Mouse (Mus musculus): ENCODE data around the gene Gm5617. TPM values are rescaled to one million over a fixed set of nuclear protein-coding genes. Genes with fewer than 3 reads are reported as not detected.
"Not testable (repeated sequence)": the region's sequence is repeated elsewhere in the genome, so short reads cannot be mapped to it uniquely, and the experiment has no call there.

Gm5617 gene
- polyA plus RNA-seq, 1 experiment from 2014 or later: 72.3 TPM

DNA sequence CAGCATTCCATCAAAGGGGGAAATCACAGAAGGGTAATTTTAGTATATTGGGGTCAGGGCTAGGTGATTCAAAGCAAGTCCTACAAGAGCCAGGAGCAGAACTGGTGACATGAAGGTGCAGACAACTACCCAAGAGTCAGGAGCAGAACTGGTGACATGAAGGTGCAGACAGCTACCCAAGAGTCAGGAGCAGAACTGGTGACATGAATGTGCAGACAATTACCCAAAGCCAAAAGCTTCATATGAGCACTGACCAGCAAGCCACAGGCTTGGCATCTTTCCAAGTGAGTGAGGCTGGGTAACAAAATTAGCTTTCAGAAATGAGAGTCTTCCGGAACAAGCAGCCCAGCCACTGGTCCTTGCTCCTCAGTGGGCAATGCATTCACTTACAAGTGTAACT lies 20.1 kb downstream of the Gm5617 start:
- Histone ChIP-seq H3K4me2 (replicated peaks; ENCODE audit: low read depth) (no peak overlapping the region), H3K36me3 (ENCODE audit: control insufficient read depth, insufficient read depth) (no peaks in the 10 kb centered on the region), H3K9me3 (ENCODE audit: control insufficient read depth) (no peaks in the 10 kb centered on the region), H3K27ac (ENCODE audit: low read depth, low read length) (no peak overlapping the region), H3K4me1 (replicated peaks; ENCODE audit: control insufficient read depth, insufficient read depth, low read length) (no peaks in the 10 kb centered on the region), H3K4me3 (ENCODE audit: low read depth, low read length) (no peak overlapping the region), H3K9ac (ENCODE audit: low read depth, low read length) (no peak overlapping the region), H3K27me3 (replicated peaks; ENCODE audit: control insufficient read depth, insufficient read depth, low read length) (no peaks in the 10 kb centered on the region)
- no peak for TF ChIP-seq CTCF (IDR thresholded peaks at IDR 0.05; ENCODE audit: low read depth)
- 59% methylated on average over 1 of the region's 1 CpGs for WGBS
- no peak for ATAC-seq

DNA sequence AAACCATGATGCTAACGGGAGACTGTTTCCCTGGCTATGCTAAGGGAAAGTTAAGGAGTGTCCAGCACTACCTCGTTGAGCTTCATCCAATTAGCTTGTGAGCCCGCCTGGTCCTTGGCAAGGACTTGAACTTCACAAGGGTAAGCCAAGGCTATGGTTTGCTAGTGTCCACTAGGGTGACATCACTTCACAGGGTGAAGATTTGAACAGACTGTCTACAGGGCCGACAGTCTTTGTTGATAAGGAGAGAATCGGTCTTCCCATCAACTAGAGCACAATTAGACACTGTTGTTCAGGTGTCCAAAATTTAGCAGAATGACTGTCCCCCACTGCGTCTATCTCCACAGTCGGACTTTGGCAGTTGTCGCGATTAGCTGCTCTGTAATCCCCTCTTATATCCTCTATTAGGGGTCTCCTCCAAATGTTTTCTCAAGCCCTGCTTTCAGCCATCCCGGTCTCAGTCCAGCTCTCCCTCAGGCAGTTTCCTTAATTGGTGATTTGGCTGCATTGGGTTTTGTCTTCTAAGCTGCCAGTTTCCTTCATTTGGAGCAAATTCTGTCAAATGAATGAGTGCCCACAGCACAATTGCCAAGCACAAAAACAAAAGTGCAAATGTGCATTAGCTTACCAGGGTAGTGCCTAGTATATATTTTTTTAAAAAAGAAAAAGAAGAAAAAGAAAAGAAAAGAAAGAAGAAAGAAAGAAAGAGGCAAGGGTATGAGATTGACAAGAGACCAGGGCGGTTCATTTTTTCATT lies 21.6 kb downstream of the Gm5617 start:
- H3K9me3 ChIP-seq (ENCODE audit: control insufficient read depth): no peaks in the 10 kb centered on the region
- no peak overlapping the region for H3K27ac ChIP-seq (ENCODE audit: low read depth, low read length)
- no peaks in the 10 kb centered on the region for H3K27me3 ChIP-seq (replicated peaks; ENCODE audit: control insufficient read depth, insufficient read depth, low read length)
- no peaks in the 10 kb centered on the region for H3K36me3 ChIP-seq (ENCODE audit: control insufficient read depth, insufficient read depth)
- no peak for TF ChIP-seq CTCF (IDR thresholded peaks at IDR 0.05; ENCODE audit: low read depth)
- no peak overlapping the region for H3K4me2 ChIP-seq (replicated peaks; ENCODE audit: low read depth)
- 82% methylated on average over 11 of the region's 11 CpGs for WGBS
- no peaks in the 10 kb centered on the region for H3K4me1 ChIP-seq (replicated peaks; ENCODE audit: control insufficient read depth, insufficient read depth, low read length)
- H3K4me3 ChIP-seq (ENCODE audit: low read depth, low read length): no peak overlapping the region
- no peak for ATAC-seq
- H3K9ac ChIP-seq (ENCODE audit: low read depth, low read length): no peak overlapping the region

DNA sequence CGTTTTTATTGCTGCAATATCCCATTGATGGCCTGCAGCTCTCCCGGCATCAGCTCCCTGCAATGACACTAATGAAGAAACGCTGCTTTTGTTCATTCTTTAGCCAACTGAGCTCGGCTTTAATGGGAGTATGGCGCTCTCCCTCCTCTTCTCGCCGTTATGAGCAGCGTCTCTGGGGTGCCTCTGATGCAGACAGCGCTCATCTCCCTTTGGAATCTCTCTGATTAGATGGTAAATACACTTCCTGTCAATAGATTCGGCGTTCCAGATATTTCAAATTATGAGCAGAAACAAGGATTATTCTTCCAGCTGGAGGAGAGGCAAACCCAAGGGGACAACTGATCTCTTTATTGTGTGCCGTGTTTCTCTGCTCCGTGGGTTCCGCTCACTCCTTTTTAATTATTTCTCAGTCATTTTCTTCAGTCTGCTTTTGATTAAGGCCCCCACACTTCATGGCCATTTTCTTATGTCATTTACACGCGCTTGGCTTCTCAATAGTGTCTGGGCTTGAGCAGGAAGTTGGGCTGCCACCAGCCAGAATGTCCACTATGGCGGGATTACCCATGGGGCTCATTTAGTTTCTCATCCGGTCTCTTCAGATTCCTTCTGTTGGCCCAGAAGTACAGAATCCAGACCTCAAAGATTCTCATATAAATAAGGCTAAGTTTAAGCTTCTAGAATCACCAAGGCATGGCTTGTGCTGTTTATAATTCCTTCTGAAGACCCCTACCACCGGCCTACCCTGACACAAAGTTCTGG lies 22.3 kb downstream of the Gm5617 start:
- no peak overlapping the region for H3K4me3 ChIP-seq (ENCODE audit: low read depth, low read length)
- H3K4me2 ChIP-seq (replicated peaks; ENCODE audit: low read depth): no peak overlapping the region
- H3K27me3 ChIP-seq (replicated peaks; ENCODE audit: control insufficient read depth, insufficient read depth, low read length): no peaks in the 10 kb centered on the region
- no peak for TF ChIP-seq CTCF (IDR thresholded peaks at IDR 0.05; ENCODE audit: low read depth)
- H3K9ac ChIP-seq (ENCODE audit: low read depth, low read length): no peak overlapping the region
- no peaks in the 10 kb centered on the region for H3K36me3 ChIP-seq (ENCODE audit: control insufficient read depth, insufficient read depth)
- no peak for ATAC-seq
- no peak overlapping the region for H3K27ac ChIP-seq (ENCODE audit: low read depth, low read length)
- WGBS: 76% methylated on average over 19 of the region's 19 CpGs
- no peaks in the 10 kb centered on the region for H3K4me1 ChIP-seq (replicated peaks; ENCODE audit: control insufficient read depth, insufficient read depth, low read length)
- no peaks in the 10 kb centered on the region for H3K9me3 ChIP-seq (ENCODE audit: control insufficient read depth)

DNA sequence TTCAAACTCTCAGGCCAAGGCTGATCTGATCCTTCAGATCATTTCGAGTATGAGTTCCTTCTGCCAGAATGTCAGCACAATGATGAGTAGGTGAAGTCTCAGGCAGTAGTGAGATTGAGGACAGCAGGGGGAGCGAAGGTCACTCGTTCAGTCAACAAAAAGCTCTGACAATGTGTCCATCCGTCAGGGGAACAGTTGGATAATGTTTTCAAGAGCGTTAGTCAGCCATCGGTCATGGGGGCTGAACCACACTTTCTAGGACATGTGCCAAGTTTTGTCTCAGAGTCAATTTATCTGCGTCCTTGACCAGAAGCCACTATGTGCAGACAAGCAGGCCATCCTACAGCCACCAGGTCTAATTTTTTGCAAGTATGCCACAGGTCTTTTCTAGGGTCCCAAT lies 25.2 kb downstream of the Gm5617 start:
- H3K4me2 ChIP-seq (replicated peaks; ENCODE audit: low read depth); H3K27me3 ChIP-seq (replicated peaks; ENCODE audit: control insufficient read depth, insufficient read depth, low read length); ATAC-seq; H3K27ac ChIP-seq (ENCODE audit: low read depth, low read length); H3K4me1 ChIP-seq (replicated peaks; ENCODE audit: control insufficient read depth, insufficient read depth, low read length); H3K36me3 ChIP-seq (ENCODE audit: control insufficient read depth, insufficient read depth); H3K9ac ChIP-seq (ENCODE audit: low read depth, low read length); H3K4me3 ChIP-seq (ENCODE audit: low read depth, low read length); H3K9me3 ChIP-seq (ENCODE audit: control insufficient read depth): not testable (repeated sequence)
- no CpG with 5 or more reads among the region's 7 CpGs for WGBS

DNA sequence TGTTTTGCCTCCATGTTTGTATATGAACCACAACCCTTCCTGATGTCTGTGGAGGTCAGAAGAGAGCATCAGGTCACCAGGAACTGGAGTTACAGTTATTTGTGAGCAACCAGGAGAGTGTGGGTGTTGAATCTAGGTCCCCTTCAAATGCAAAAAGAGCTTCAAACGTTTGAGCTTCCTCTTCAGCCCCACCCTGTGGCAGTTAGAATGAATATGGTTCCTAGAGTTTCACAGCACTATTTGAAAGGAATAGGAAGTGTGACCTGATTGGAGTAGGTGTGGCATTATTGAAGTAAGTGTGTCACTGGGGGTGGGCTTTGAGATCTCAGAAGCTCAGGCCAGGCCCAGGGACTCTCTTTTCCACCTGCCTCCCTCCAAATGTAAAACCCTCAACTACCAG lies 30.3 kb downstream of the Gm5617 start:
- no peaks in the 10 kb centered on the region for H3K27me3 ChIP-seq (replicated peaks; ENCODE audit: control insufficient read depth, insufficient read depth, low read length)
- WGBS: 9% methylated on average over 1 of the region's 1 CpGs
- no peaks in the 10 kb centered on the region for H3K4me1 ChIP-seq (replicated peaks; ENCODE audit: control insufficient read depth, insufficient read depth, low read length)
- no peak overlapping the region for H3K4me3 ChIP-seq (ENCODE audit: low read depth, low read length)
- H3K9ac ChIP-seq (ENCODE audit: low read depth, low read length): no peak overlapping the region
- H3K9me3 ChIP-seq (ENCODE audit: control insufficient read depth): no peaks in the 10 kb centered on the region
- H3K4me2 ChIP-seq (replicated peaks; ENCODE audit: low read depth): no peak overlapping the region
- H3K36me3 ChIP-seq (ENCODE audit: control insufficient read depth, insufficient read depth): no peaks in the 10 kb centered on the region
- H3K27ac ChIP-seq (ENCODE audit: low read depth, low read length): no peak overlapping the region
- TF ChIP-seq CTCF (IDR thresholded peaks at IDR 0.05; ENCODE audit: low read depth): no peak
- no peak for ATAC-seq

DNA sequence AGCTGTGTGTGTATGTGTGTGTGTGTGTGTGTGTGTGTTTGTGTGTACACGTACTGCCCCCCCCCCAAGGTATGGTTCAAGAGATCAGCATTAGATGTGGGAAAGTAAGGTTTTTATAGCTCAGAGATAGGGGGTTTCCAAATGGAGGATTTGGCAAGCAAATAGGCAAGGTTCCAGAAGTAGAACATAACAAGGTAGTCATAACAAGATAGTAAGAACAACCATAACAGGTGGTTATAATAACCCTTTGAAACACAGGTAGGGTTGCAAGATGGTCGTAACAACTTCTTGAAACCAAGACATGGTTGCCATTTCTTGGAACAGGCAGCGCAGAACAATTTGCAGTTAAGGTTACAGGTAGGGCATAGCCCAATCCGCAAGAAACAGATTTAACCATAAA lies 31.3 kb downstream of the Gm5617 start:
- TF ChIP-seq CTCF (IDR thresholded peaks at IDR 0.05; ENCODE audit: low read depth): no peak
- WGBS: 93% methylated on average over 4 of the region's 4 CpGs
- Histone ChIP-seq H3K9ac (ENCODE audit: low read depth, low read length) (no peak overlapping the region), H3K36me3 (ENCODE audit: control insufficient read depth, insufficient read depth) (no peaks in the 10 kb centered on the region), H3K4me1 (replicated peaks; ENCODE audit: control insufficient read depth, insufficient read depth, low read length) (no peaks in the 10 kb centered on the region), H3K27me3 (replicated peaks; ENCODE audit: control insufficient read depth, insufficient read depth, low read length) (no peaks in the 10 kb centered on the region), H3K4me2 (replicated peaks; ENCODE audit: low read depth) (no peak overlapping the region), H3K27ac (ENCODE audit: low read depth, low read length) (no peak overlapping the region), H3K9me3 (ENCODE audit: control insufficient read depth) (no peaks in the 10 kb centered on the region), H3K4me3 (ENCODE audit: low read depth, low read length) (no peak overlapping the region)
- no peak for ATAC-seq

Data from intestine, postnatal 0 days (tissue).